Mouse (Mus musculus) embryonic facial prominence, embryonic 10.5 days (tissue): ENCODE data around the gene Pdcd2. TPM values are rescaled to one million over a fixed set of nuclear protein-coding genes. Genes with fewer than 3 reads are reported as not detected.
"Not testable (repeated sequence)": the region's sequence is repeated elsewhere in the genome, so short reads cannot be mapped to it uniquely, and the experiment has no call there.

ENCODE experiments used
- DNase-seq: peaks from one replicate; pipeline ENCODE4 v3.0.0-alpha.2; 2017; ENCODE audit warnings: low spot score
- H3K27ac ChIP-seq: fragments of 300-500 bp; sonication (generic); replicated peaks from 2 replicates; pipeline ENCODE4 v1.5.1; 2016; ENCODE audit warnings: mild to moderate bottlenecking
- H3K27me3 ChIP-seq: fragments of 300-500 bp; sonication (generic); replicated peaks from 2 replicates; pipeline ENCODE4 v1.6.1; 2016; ENCODE audit warnings: low read depth, mild to moderate bottlenecking; ENCODE audit not compliant: poor library complexity, severe bottlenecking
- H3K36me3 ChIP-seq: fragments of 300-500 bp; sonication (generic); replicated peaks from 2 replicates; pipeline ENCODE4 v1.6.1; 2016; ENCODE audit warnings: mild to moderate bottlenecking, moderate library complexity
- H3K4me1 ChIP-seq: fragments of 300-500 bp; sonication (generic); 2 replicates; pipeline ENCODE4 v1.6.1; 2016
- H3K4me3 ChIP-seq: fragments of 300-500 bp; sonication (generic); 2 replicates; pipeline ENCODE4 v1.5.1; 2016; ENCODE audit warnings: mild to moderate bottlenecking, moderate library complexity
- H3K9me3 ChIP-seq: fragments of 300-500 bp; sonication (generic); 2 replicates; pipeline ENCODE4 v1.6.1; 2016; ENCODE audit warnings: mild to moderate bottlenecking
- WGBS: fragments of 180-500 bp; shearing (Covaris S2); methylation state at CpG from one replicate; pipeline ENCODE4 v1.1.7; 2016; 5-methylcytosine and 5-hydroxymethylcytosine counted together
- polyA plus RNA-seq: library from polyadenylated mRNA; unstranded; fragments of >200 nt; fragmentation: Nextera tagmentation; extraction: Ambion mirVana; gene quantifications from 2 replicates; pipeline ENCODE4 v1.2.1, GENCODE M21; 2016

The Pdcd2 gene
- polyA plus RNA-seq, result 43.3 and 45.5 TPM in 2 replicates

- Histone ChIP-seq H3K36me3 (peaks cover 36% of the 10 kb centered on the region), H3K27ac (peak within 1 kb of the TSS; percentile 89), H3K9me3 (no peaks in the 10 kb centered on the region), H3K4me1 (peaks cover 14% of the 10 kb centered on the region), H3K27me3 (no peaks in the 10 kb centered on the region), H3K4me3 (peak within 1 kb of the TSS; percentile 93)
- 2% methylated on average over 55 of the region's 55 CpGs for WGBS
- peak; percentile 97 for DNase-seq
Measured at GRCm38 (mm10) chr17:15526986-15527810, at the start of gene Pdcd2. Pdcd2 (minus strand) TSS chr17:15527301.

GRCm38 (mm10) chr17:15575056-15575455 is 48.0 kb upstream of the Pdcd2 start:
- Histone ChIP-seq H3K27ac (no peak overlapping the region), H3K36me3 (no peaks in the 10 kb centered on the region), H3K4me1 (no peaks in the 10 kb centered on the region), H3K27me3 (peaks cover 44% of the 10 kb centered on the region), H3K4me3 (no peak overlapping the region), H3K9me3 (no peaks in the 10 kb centered on the region)
- WGBS, result 79% methylated on average over 1 of the region's 1 CpGs
- DNase-seq, result no peak

- Histone ChIP-seq H3K27me3 (peaks cover 12% of the 10 kb centered on the region), H3K36me3 (no peaks in the 10 kb centered on the region), H3K27ac (no peak overlapping the region), H3K4me3 (no peak overlapping the region), H3K9me3 (no peaks in the 10 kb centered on the region), H3K4me1 (peaks cover 7% of the 10 kb centered on the region; the same call in 1 of the 2 replicates)
- WGBS, result 72% methylated on average over 5 of the region's 5 CpGs
- no peak for DNase-seq
Measured at GRCm38 (mm10) chr17:15566908-15567307, 39.8 kb upstream of the Pdcd2 start.

GRCm38 (mm10) chr17:15564928-15565300 is 37.8 kb upstream of the Pdcd2 start:
- no peak for DNase-seq
- Histone ChIP-seq H3K27ac (peak overlapping the region; percentile 93), H3K36me3 (no peaks in the 10 kb centered on the region), H3K4me1 (peaks cover 7% of the 10 kb centered on the region; the same call in 1 of the 2 replicates), H3K4me3 (peak overlapping the region; percentile 78), H3K27me3 (peaks cover 12% of the 10 kb centered on the region), H3K9me3 (no peaks in the 10 kb centered on the region)
- WGBS, result 49% methylated on average over 12 of the region's 12 CpGs

GRCm38 (mm10) chr17:15564014-15564927 is 37.2 kb upstream of the Pdcd2 start, which contains the start of gene Prdm9:
Prdm9 (minus strand) TSS chr17:15564354.
- DNase-seq, result peak; percentile 99
- Histone ChIP-seq H3K4me1 (peaks cover 7% of the 10 kb centered on the region; the same call in 1 of the 2 replicates), H3K36me3 (no peaks in the 10 kb centered on the region), H3K4me3 (peak within 1 kb of the TSS; percentile 78), H3K27ac (peak within 1 kb of the TSS; percentile 93), H3K9me3 (no peaks in the 10 kb centered on the region), H3K27me3 (peaks cover 12% of the 10 kb centered on the region)
- under 1% methylated on average over 43 of the region's 43 CpGs for WGBS

GRCm38 (mm10) chr17:15559946-15560345 is 32.8 kb upstream of the Pdcd2 start:
- H3K4me1 ChIP-seq, result peaks cover 7% of the 10 kb centered on the region; the same call in 1 of the 2 replicates
- 87% methylated on average over 2 of the region's 2 CpGs for WGBS
- H3K9me3 ChIP-seq, result no peaks in the 10 kb centered on the region
- peaks cover 12% of the 10 kb centered on the region for H3K27me3 ChIP-seq
- H3K4me3 ChIP-seq, result no peak overlapping the region
- no peak for DNase-seq
- no peak overlapping the region for H3K27ac ChIP-seq
- H3K36me3 ChIP-seq, result no peaks in the 10 kb centered on the region

- Histone ChIP-seq H3K4me1 (no peaks in the 10 kb centered on the region), H3K4me3 (no peak overlapping the region), H3K9me3 (peaks cover 8% of the 10 kb centered on the region), H3K27me3 (no peaks in the 10 kb centered on the region), H3K27ac (no peak overlapping the region), H3K36me3 (no peaks in the 10 kb centered on the region; the same call in 1 of the 2 replicates)
- DNase-seq, result no peak
- WGBS, result 35% methylated on average over 1 of the region's 1 CpGs
Measured at GRCm38 (mm10) chr17:15549713-15550112, 22.6 kb upstream of the Pdcd2 start.

- 75% methylated on average over 4 of the region's 4 CpGs for WGBS
- Histone ChIP-seq H3K36me3 (no peaks in the 10 kb centered on the region; the same call in 1 of the 2 replicates), H3K4me1 (no peaks in the 10 kb centered on the region)
Measured at GRCm38 (mm10) chr17:15546440-15546839, 19.3 kb upstream of the Pdcd2 start.

GRCm38 (mm10) chr17:15543868-15544267 is 16.8 kb upstream of the Pdcd2 start:
- DNase-seq, H3K27ac ChIP-seq, H3K4me3 ChIP-seq, H3K27me3 ChIP-seq, H3K36me3 ChIP-seq, H3K4me1 ChIP-seq: not testable (repeated sequence)
- WGBS, result 59% methylated on average over 4 of the region's 4 CpGs
- H3K9me3 ChIP-seq, result peaks cover 11% of the 10 kb centered on the region

More at GRCm38 (mm10) chr17:15546440-15546839, 19.3 kb upstream of the Pdcd2 start:
- peaks cover 11% of the 10 kb centered on the region for H3K9me3 ChIP-seq
- H3K4me3 ChIP-seq, result no peak overlapping the region
- H3K27me3 ChIP-seq, result no peaks in the 10 kb centered on the region
- no peak overlapping the region for H3K27ac ChIP-seq
- no peak for DNase-seq

- Histone ChIP-seq H3K4me1 (peaks cover 11% of the 10 kb centered on the region), H3K27me3 (peaks cover 29% of the 10 kb centered on the region), H3K27ac (no peak overlapping the region), H3K36me3 (no peaks in the 10 kb centered on the region; the same call in 1 of the 2 replicates), H3K9me3 (peaks cover 9% of the 10 kb centered on the region), H3K4me3 (no peak overlapping the region)
- WGBS, result 68% methylated on average over 4 of the region's 4 CpGs
- DNase-seq, result no peak
Measured at GRCm38 (mm10) chr17:15540309-15540708, 13.2 kb upstream of the Pdcd2 start.

GRCm38 (mm10) chr17:15536457-15536904 is 9.4 kb upstream of the Pdcd2 start:
- no peak overlapping the region; the same call in 1 of the 2 replicates for H3K27ac ChIP-seq
- no peaks in the 10 kb centered on the region for H3K36me3 ChIP-seq
- under 1% methylated on average over 33 of the region's 33 CpGs for WGBS
- peak overlapping the region; percentile 63 for H3K4me3 ChIP-seq
- peaks cover 11% of the 10 kb centered on the region for H3K4me1 ChIP-seq
- peak; percentile 65 for DNase-seq
- H3K9me3 ChIP-seq, result 0 out of 2 replicates have a peak, but pooled peaks cover 2% of the 10 kb centered on the region
- H3K27me3 ChIP-seq, result peaks cover 38% of the 10 kb centered on the region

GRCm38 (mm10) chr17:15535943-15536342 is 8.8 kb upstream of the Pdcd2 start:
- H3K36me3 ChIP-seq, result no peaks in the 10 kb centered on the region
- 17% methylated on average over 8 of the region's 8 CpGs for WGBS
- DNase-seq, result no peak
- peaks cover 11% of the 10 kb centered on the region for H3K4me1 ChIP-seq
- H3K27ac ChIP-seq, result no peak overlapping the region
- 0 out of 2 replicates have a peak, but pooled peaks cover 2% of the 10 kb centered on the region for H3K9me3 ChIP-seq
- H3K27me3 ChIP-seq, result peaks cover 38% of the 10 kb centered on the region
- peak overlapping the region; percentile 63 for H3K4me3 ChIP-seq
